Mouse (Mus musculus) C2C12 (cell line): Measurements from ENCODE around the gene Rpa2. TPM values are rescaled to one million over a fixed set of nuclear protein-coding genes. Genes with fewer than 3 reads are reported as not detected.

ENCODE experiments used
- H3K27me3 ChIP-seq: one replicate; pipeline ENCODE4 v1.6.1; 2011; ENCODE audit not compliant: control insufficient read depth, insufficient read depth, insufficient read length
- H3K36me3 ChIP-seq: one replicate; pipeline ENCODE4 v1.6.1; 2011; ENCODE audit not compliant: control insufficient read depth, insufficient read depth
- H3K4me3 ChIP-seq: one replicate; pipeline ENCODE4 v1.5.1; 2011; ENCODE audit warnings: mild to moderate bottlenecking, control low read depth; ENCODE audit not compliant: poor library complexity, insufficient read depth, severe bottlenecking
- H3K79me2 ChIP-seq: one replicate; pipeline ENCODE4 v1.6.1; 2011; ENCODE audit not compliant: control insufficient read depth, insufficient read depth
- H3K79me3 ChIP-seq: one replicate; pipeline ENCODE4 v1.6.1; 2011; ENCODE audit warnings: low read depth, control low read depth
- H3ac ChIP-seq: one replicate; pipeline ENCODE3; 2011; ENCODE audit warnings: low read depth; ENCODE audit not compliant: control insufficient read depth, insufficient read length
- CEBPB ChIP-seq: IDR thresholded peaks from one replicate; pipeline ENCODE4 v1.6.1; 2011; ENCODE audit warnings: low read depth, mild to moderate bottlenecking, control low read depth, moderate library complexity
- CTCF ChIP-seq: IDR thresholded peaks from one replicate; pipeline ENCODE4 v1.5.1; 2011; ENCODE audit not compliant: control insufficient read depth, insufficient read depth, insufficient read length
- FOSL1 ChIP-seq: IDR thresholded peaks from one replicate; pipeline ENCODE4 v1.8.0; 2011; ENCODE audit warnings: mild to moderate bottlenecking, low read length; ENCODE audit not compliant: poor library complexity, insufficient read depth, severe bottlenecking
- MAX ChIP-seq: IDR thresholded peaks from one replicate; pipeline ENCODE4 v1.6.1; 2011; ENCODE audit warnings: mild to moderate bottlenecking, control low read depth
- MYOD1 ChIP-seq: IDR thresholded peaks from one replicate; pipeline ENCODE4 v1.6.1; 2011; ENCODE audit warnings: low read depth; ENCODE audit not compliant: control insufficient read depth, insufficient read length
- MYOG ChIP-seq: IDR thresholded peaks from one replicate; pipeline ENCODE4 v1.6.1; 2011; ENCODE audit not compliant: control insufficient read depth, insufficient read length; ENCODE audit errors: extremely low read depth
- USF1 ChIP-seq: IDR thresholded peaks from one replicate; pipeline ENCODE4 v1.6.1; 2011; ENCODE audit warnings: low read depth, mild to moderate bottlenecking, control low read depth, moderate library complexity
- polyA plus RNA-seq: library from polyadenylated mRNA; unstranded; fragments of >200 nt; fragmentation: generic; extraction: Trizol; gene quantifications from one replicate; pipeline ENCODE4 v1.2.1, GENCODE M21; 2012; ENCODE audit warnings: missing spikeins

Rpa2 gene
- polyA plus RNA-seq, 1 experiment = 63.9 TPM

GRCm38 (mm10) chr4:132816855-132817254 is 48.7 kb downstream of the Rpa2 start:
- Histone ChIP-seq H3ac (no peak overlapping the region), H3K27me3 (no peaks in the 10 kb centered on the region), H3K79me2 (no peaks in the 10 kb centered on the region), H3K4me3 (no peak overlapping the region), H3K79me3 (no peaks in the 10 kb centered on the region), H3K36me3 (no peaks in the 10 kb centered on the region)
- no peak for TF ChIP-seq CEBPB
- TF ChIP-seq MYOG = no peak
- TF ChIP-seq MYOD1 = no peak
- TF ChIP-seq CTCF = no peak
- TF ChIP-seq USF1 = no peak
- no peak for TF ChIP-seq MAX
- TF ChIP-seq FOSL1 = no peak

GRCm38 (mm10) chr4:132818442-132818841 is 50.3 kb downstream of the Rpa2 start:
- no peaks in the 10 kb centered on the region for H3K79me3 ChIP-seq
- H3K79me2 ChIP-seq = no peaks in the 10 kb centered on the region
- no peak overlapping the region for H3ac ChIP-seq
- no peaks in the 10 kb centered on the region for H3K27me3 ChIP-seq
- H3K4me3 ChIP-seq = no peak overlapping the region
- no peaks in the 10 kb centered on the region for H3K36me3 ChIP-seq
- no peak for TF ChIP-seq CEBPB
- no peak for TF ChIP-seq USF1
- no peak for TF ChIP-seq CTCF
- no peak for TF ChIP-seq FOSL1
- TF ChIP-seq MYOD1 = no peak
- no peak for TF ChIP-seq MAX
- no peak for TF ChIP-seq MYOG

GRCm38 (mm10) chr4:132823614-132824366 is 55.7 kb downstream of the Rpa2 start:
- Histone ChIP-seq H3ac (no peak overlapping the region), H3K36me3 (peaks cover 27% of the 10 kb centered on the region), H3K79me2 (no peaks in the 10 kb centered on the region), H3K4me3 (no peak overlapping the region), H3K79me3 (no peaks in the 10 kb centered on the region), H3K27me3 (no peaks in the 10 kb centered on the region)
- TF ChIP-seq FOSL1 (no peak), MYOD1 (no peak), CEBPB (no peak), CTCF (peak; percentile 85)

Other genes with a start within 250 kb of the Rpa2 start
- 596 TPM for gene Atpif1, start 234.7 kb upstream of the Rpa2 start, polyA plus RNA-seq
- gene Dnajc8, start 232.8 kb upstream of the Rpa2 start, polyA plus RNA-seq = 104 TPM
- 0.01 TPM for gene Ptafr, start 204.3 kb upstream of the Rpa2 start, polyA plus RNA-seq
- 23.0 TPM for gene Eya3, start 129.3 kb upstream of the Rpa2 start, polyA plus RNA-seq
- 4.7 TPM for gene Xkr8, start 35.8 kb upstream of the Rpa2 start, polyA plus RNA-seq
- gene Smpdl3b, start 11.1 kb upstream of the Rpa2 start, polyA plus RNA-seq = 21.4 TPM
- gene Themis2, start 28.1 kb downstream of the Rpa2 start, polyA plus RNA-seq = not detected
- 81.7 TPM for gene Ppp1r8, start 74.8 kb downstream of the Rpa2 start, polyA plus RNA-seq
- 19.2 TPM for gene Stx12, start 116.2 kb downstream of the Rpa2 start, polyA plus RNA-seq
- 15.5 TPM for gene Fam76a, start 154.2 kb downstream of the Rpa2 start, polyA plus RNA-seq
- gene Fgr, start 205.8 kb downstream of the Rpa2 start, polyA plus RNA-seq = 0.01 TPM
- 27.9 TPM for gene Ahdc1, start 242.9 kb downstream of the Rpa2 start, polyA plus RNA-seq